Mouse (Mus musculus) macrophage (primary cell): ENCODE data around the gene Dag1. TPM values are rescaled to one million over a fixed set of nuclear protein-coding genes. Genes with fewer than 3 reads are reported as not detected.
"Not testable (repeated sequence)": the region's sequence is repeated elsewhere in the genome, so short reads cannot be mapped to it uniquely, and the experiment has no call there.

Experiments used
- H3K27ac ChIP-seq: fragments of 350-480 bp; formaldehyde crosslinking; 2 replicates; pipeline ENCODE4 v1.9.0; 2021
- H3K36me3 ChIP-seq: fragments of 350-480 bp; formaldehyde crosslinking; 2 replicates; pipeline ENCODE4 v1.9.0; 2021; ENCODE audit errors: inconsistent target
- H3K4me3 ChIP-seq: fragments of 350-480 bp; formaldehyde crosslinking; 2 replicates; pipeline ENCODE4 v1.9.0; 2021; ENCODE audit errors: inconsistent target
- H3K79me2 ChIP-seq: fragments of 350-480 bp; formaldehyde crosslinking; 2 replicates; pipeline ENCODE4 v1.9.0; 2021; ENCODE audit errors: inconsistent target
- WGBS: methylation state at CpG from one replicate; pipeline ENCODE4 v1.1.7; 2026; ENCODE audit warnings: inconsistent platforms; ENCODE audit not compliant: missing documents; 5-methylcytosine and 5-hydroxymethylcytosine counted together
- polyA plus RNA-seq: library from polyadenylated mRNA; stranded (reverse); fragments of 250-400 nt; gene quantifications from 3 replicates; pipeline ENCODE4 v1.2.4, GENCODE M21; 2018; ENCODE audit warnings: inconsistent platforms

Dag1 gene
- polyA plus RNA-seq, 1 experiment from 2014 or later: 58.2 TPM

DNA sequence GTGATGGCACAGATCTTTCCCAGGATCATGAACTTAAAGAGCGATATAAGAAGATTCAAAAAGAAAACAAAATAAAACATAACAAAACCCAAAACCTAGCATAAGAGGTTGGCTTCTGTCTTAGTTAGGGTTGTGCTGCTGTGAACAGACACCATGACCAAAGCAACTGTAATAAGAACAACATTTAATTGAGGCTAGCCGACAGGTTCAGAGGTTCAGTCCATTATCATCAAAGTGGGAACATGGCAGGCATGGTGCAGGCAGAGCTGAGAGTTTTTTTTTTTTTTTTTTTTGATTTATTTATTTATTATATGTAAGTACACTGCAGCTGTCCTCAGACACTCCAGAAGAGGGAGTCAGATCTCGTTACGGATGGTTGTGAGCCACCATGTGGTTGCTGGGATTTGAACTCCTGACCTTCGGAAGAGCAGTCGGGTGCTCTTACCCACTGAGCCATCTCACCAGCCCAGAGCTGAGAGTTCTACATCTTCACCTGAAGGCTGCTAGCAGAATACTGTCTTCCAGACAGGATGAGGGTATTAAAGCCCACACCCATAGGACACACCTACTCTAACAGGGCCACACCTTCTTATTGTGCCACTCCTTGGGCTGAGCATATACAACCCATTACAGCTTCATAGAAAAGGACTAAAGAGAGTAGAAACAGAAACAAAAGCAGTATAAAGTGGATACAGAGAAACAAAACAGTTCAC is 23.9 kb upstream of the Dag1 start:
- 86% methylated on average over 4 of the region's 6 CpGs for WGBS
- not testable (repeated sequence) for H3K27ac ChIP-seq, H3K4me3 ChIP-seq, H3K36me3 ChIP-seq, H3K79me2 ChIP-seq

GRCm38 (mm10) chr9:108284410-108284809 is 20.7 kb upstream of the Dag1 start:
- Histone ChIP-seq H3K36me3 (no peaks in the 10 kb centered on the region), H3K27ac (no peak overlapping the region), H3K79me2 (no peaks in the 10 kb centered on the region), H3K4me3 (no peak overlapping the region)
- 18% methylated on average over 6 of the region's 6 CpGs for WGBS

- Histone ChIP-seq H3K4me3 (no peak overlapping the region), H3K79me2 (no peaks in the 10 kb centered on the region), H3K27ac (no peak overlapping the region), H3K36me3 (no peaks in the 10 kb centered on the region)
- 56% methylated on average over 8 of the region's 8 CpGs for WGBS
These were observed 16.5 kb upstream of the Dag1 start for GRCm38 (mm10) chr9:108280071-108280828.

- Histone ChIP-seq H3K27ac (no peak overlapping the region), H3K36me3 (no peaks in the 10 kb centered on the region), H3K79me2 (no peaks in the 10 kb centered on the region), H3K4me3 (no peak overlapping the region)
- 81% methylated on average over 10 of the region's 10 CpGs for WGBS
These were observed 15.1 kb upstream of the Dag1 start for GRCm38 (mm10) chr9:108278697-108279450.

- WGBS: 72% methylated on average over 6 of the region's 6 CpGs
- Histone ChIP-seq H3K36me3 (no peaks in the 10 kb centered on the region), H3K27ac (no peak overlapping the region)
These were observed 11.5 kb upstream of the Dag1 start for GRCm38 (mm10) chr9:108275331-108275659.

GRCm38 (mm10) chr9:108274476-108275330 is 10.9 kb upstream of the Dag1 start:
- WGBS: 90% methylated on average over 5 of the region's 5 CpGs
- Histone ChIP-seq H3K79me2 (no peaks in the 10 kb centered on the region), H3K27ac (no peak overlapping the region), H3K36me3 (no peaks in the 10 kb centered on the region), H3K4me3 (no peak overlapping the region)

More at GRCm38 (mm10) chr9:108275331-108275659, 11.5 kb upstream of the Dag1 start:
- H3K79me2 ChIP-seq: no peaks in the 10 kb centered on the region
- H3K4me3 ChIP-seq: no peak overlapping the region

DNA sequence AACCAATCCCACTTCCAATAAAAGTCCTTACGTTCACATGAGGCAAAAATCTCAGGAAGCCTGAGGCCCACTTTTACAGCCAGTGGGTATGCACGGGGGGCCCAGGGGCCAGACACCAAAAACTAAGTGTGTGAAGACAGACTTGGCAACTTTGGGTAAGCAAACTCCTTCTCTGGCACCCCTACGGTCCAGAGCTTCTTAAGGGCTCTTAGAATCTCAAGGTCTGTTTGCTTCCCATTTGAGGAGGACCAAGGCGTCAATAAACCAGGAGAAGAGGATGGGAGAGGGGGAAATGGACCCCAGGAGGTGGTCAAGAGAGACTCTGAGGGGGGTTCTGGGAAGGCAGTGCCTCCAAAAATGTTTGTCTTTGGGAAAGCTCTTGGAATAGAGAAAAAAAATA is 9.7 kb upstream of the Dag1 start:
- Histone ChIP-seq H3K36me3 (no peaks in the 10 kb centered on the region), H3K4me3 (no peak overlapping the region), H3K79me2 (no peaks in the 10 kb centered on the region), H3K27ac (no peak overlapping the region)
- WGBS: 93% methylated on average over 4 of the region's 4 CpGs

DNA sequence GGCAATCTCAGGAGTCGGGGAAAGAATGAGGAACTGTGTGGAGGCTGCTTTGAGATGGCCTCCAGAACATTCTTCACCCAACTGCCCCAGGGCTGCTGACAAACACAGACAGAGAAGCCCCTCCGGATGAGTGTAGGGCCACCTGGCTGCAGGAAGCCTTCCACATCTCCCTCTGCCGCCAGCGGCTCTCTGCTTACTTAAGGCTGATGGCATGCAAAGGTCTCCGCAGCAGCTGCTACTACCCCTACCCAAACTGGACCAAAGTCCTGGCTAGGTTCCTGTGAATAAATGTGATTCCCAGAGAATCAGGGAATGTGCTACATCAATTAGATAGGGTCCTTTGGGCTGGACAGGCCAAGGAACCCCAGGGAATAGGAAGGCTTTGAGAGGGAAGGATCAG is 8.9 kb upstream of the Dag1 start:
- Histone ChIP-seq H3K79me2 (no peaks in the 10 kb centered on the region), H3K4me3 (no peak overlapping the region), H3K27ac (no peak overlapping the region), H3K36me3 (no peaks in the 10 kb centered on the region)
- 85% methylated on average over 5 of the region's 5 CpGs for WGBS

GRCm38 (mm10) chr9:108271941-108272340 is 8.2 kb upstream of the Dag1 start:
- 50% methylated on average over 2 of the region's 2 CpGs for WGBS

DNA sequence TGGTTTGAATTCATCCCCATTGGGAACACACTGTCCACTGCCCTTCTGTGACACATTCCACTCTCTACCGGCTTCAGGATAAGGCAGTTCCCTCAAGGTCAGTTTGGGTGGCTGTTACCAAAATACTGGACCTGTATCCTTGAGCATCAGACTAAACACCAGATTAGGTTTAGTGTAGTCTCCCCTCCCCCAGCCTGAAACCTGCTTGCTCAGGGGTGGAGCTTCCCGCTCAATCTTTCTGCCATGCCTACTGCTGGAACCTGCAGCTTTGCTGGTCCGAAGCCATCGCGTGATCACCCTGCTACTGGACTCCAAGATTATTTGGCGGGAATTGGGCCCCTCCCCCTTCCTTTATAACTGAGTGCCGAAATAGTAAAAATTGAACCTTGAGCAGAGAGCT is 4.9 kb upstream of the Dag1 start:
- H3K4me3 ChIP-seq, H3K27ac ChIP-seq, H3K79me2 ChIP-seq, H3K36me3 ChIP-seq: not testable (repeated sequence)
- WGBS: 100% methylated on average over 2 of the region's 7 CpGs

More at GRCm38 (mm10) chr9:108271941-108272340, 8.2 kb upstream of the Dag1 start:
- Histone ChIP-seq H3K27ac (no peak overlapping the region), H3K79me2 (no peaks in the 10 kb centered on the region), H3K4me3 (no peak overlapping the region), H3K36me3 (no peaks in the 10 kb centered on the region)

DNA sequence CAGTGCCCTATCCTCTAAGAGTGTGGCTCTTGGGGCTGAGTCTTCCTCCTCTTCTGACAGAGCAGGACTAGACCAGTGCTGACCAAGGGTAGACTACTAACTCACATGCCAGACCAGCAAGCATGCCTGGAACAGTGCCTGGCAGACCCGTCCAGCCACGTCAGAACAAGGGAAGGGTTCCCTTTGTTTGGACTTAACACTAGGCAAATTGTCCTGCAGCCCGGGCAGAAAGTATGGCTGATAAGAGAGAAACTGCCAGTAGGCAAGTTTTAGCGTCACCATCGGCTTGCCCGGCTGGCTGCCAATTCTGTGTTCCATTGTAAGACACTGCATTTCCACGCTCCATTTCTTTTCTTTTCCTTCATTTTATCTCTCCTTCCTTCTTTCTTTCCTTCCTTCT is 3.9 kb upstream of the Dag1 start:
- no peak overlapping the region for H3K27ac ChIP-seq
- H3K4me3 ChIP-seq: no peak overlapping the region
- H3K79me2 ChIP-seq: peaks cover 4% of the 10 kb centered on the region
- WGBS: 93% methylated on average over 7 of the region's 7 CpGs
- H3K36me3 ChIP-seq: no peaks in the 10 kb centered on the region

GRCm38 (mm10) chr9:108266261-108266935 is 2.6 kb upstream of the Dag1 start:
- Histone ChIP-seq H3K36me3 (no peaks in the 10 kb centered on the region), H3K79me2 (peaks cover 17% of the 10 kb centered on the region), H3K4me3 (no peak overlapping the region), H3K27ac (no peak overlapping the region)
- WGBS: 45% methylated on average over 10 of the region's 10 CpGs

GRCm38 (mm10) chr9:108264191-108264921 is 598 bp upstream of the Dag1 start:
- H3K79me2 ChIP-seq: peaks cover 36% of the 10 kb centered on the region
- WGBS: 39% methylated on average over 10 of the region's 10 CpGs
- H3K4me3 ChIP-seq: peak overlapping the region; percentile 38
- no peak overlapping the region for H3K27ac ChIP-seq
- no peaks in the 10 kb centered on the region for H3K36me3 ChIP-seq
